Mouse (Mus musculus) midbrain, embryonic 11.5 days (tissue): ENCODE measurements around the gene Ercc4. TPM values are rescaled to one million over a fixed set of nuclear protein-coding genes. Genes with fewer than 3 reads are reported as not detected.

Source experiments
- ATAC-seq: fragments of 200-750 bp; cut with Nextera tagmentation; 2 replicates; pipeline ENCODE4 v1.8.0; 2017; ENCODE audit warnings: moderate TSS enrichment, moderate library complexity; ENCODE audit not compliant: low FRiP score
- DNase-seq: peaks from one replicate; pipeline ENCODE4 v3.0.0; 2015; ENCODE audit warnings: low spot score; ENCODE audit errors: missing footprints
- H3K27ac ChIP-seq: fragments of 300-500 bp; sonication (generic); 2 replicates; pipeline ENCODE4 v1.5.1; 2014; ENCODE audit warnings: low read depth, low read length
- H3K27me3 ChIP-seq: fragments of 300-500 bp; sonication (generic); 2 replicates; pipeline ENCODE4 v1.6.1; 2014; ENCODE audit warnings: mild to moderate bottlenecking, low read length, moderate library complexity, mixed read lengths; ENCODE audit not compliant: control insufficient read depth, insufficient read depth
- H3K36me3 ChIP-seq: fragments of 300-500 bp; sonication (generic); 2 replicates; pipeline ENCODE4 v1.6.1; 2014; ENCODE audit warnings: mild to moderate bottlenecking, low read length, moderate library complexity, mixed read lengths; ENCODE audit not compliant: control insufficient read depth, insufficient read depth
- H3K4me1 ChIP-seq: fragments of 300-500 bp; sonication (generic); 2 replicates; pipeline ENCODE4 v1.6.1; 2014; ENCODE audit warnings: low read length; ENCODE audit not compliant: control insufficient read depth, insufficient read depth
- H3K4me2 ChIP-seq: fragments of 300-500 bp; sonication (generic); 2 replicates; pipeline ENCODE4 v1.6.1; 2014; ENCODE audit warnings: mild to moderate bottlenecking, moderate library complexity
- H3K4me3 ChIP-seq: fragments of 300-500 bp; sonication (generic); 2 replicates; pipeline ENCODE4 v1.5.1; 2014; ENCODE audit warnings: low read depth, low read length
- H3K9ac ChIP-seq: fragments of 300-500 bp; sonication (generic); 2 replicates; pipeline ENCODE4 v1.6.1; 2014; ENCODE audit warnings: low read length
- H3K9me3 ChIP-seq: fragments of 300-500 bp; sonication (generic); 2 replicates; pipeline ENCODE4 v1.6.1; 2016; ENCODE audit warnings: low read length; ENCODE audit not compliant: control insufficient read depth
- WGBS: fragments of 180-500 bp; shearing (Covaris S2); extraction: QIAGEN DNeasy Blood & Tissue Kit; methylation state at CpG from one replicate; pipeline ENCODE4 v1.1.7; 2014; 5-methylcytosine and 5-hydroxymethylcytosine counted together
- polyA plus RNA-seq: library from polyadenylated mRNA; unstranded; fragments of >200 nt; fragmentation: Nextera tagmentation; extraction: Ambion mirVana; gene quantifications from 2 replicates; pipeline ENCODE4 v1.2.1, GENCODE M21; 2014

Ercc4 gene
- polyA plus RNA-seq, 1 experiment from 2014 or later: 13.7 TPM

DNA sequence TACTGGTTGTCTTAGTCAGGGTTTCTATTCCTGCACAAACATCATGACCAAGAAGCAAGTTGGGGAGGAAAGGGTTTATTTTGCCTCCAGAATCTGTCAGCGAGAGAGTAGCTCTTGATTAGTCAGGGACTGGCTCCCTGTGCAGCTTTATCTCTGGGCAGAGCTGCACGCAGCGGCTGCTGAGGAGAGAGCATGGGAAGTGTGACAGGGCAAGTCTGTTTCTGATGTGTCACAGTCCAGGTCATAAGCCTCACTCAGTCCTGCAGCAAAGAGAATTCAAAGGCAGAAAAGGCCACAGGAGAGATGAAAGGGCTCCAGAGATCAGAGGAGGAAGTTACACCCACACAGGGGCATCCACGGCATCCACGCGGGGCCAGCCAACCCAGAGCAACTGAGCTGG is 47.8 kb downstream of the Ercc4 start:
- Histone ChIP-seq H3K4me1 (no peaks in the 10 kb centered on the region), H3K4me3 (no peak overlapping the region), H3K9ac (no peak overlapping the region), H3K27me3 (no peaks in the 10 kb centered on the region), H3K27ac (no peak overlapping the region), H3K4me2 (no peak overlapping the region), H3K36me3 (no peaks in the 10 kb centered on the region), H3K9me3 (no peaks in the 10 kb centered on the region)
- DNase-seq (no peak), ATAC-seq (no peak)
- 64% methylated on average over 6 of the region's 6 CpGs for WGBS

DNA sequence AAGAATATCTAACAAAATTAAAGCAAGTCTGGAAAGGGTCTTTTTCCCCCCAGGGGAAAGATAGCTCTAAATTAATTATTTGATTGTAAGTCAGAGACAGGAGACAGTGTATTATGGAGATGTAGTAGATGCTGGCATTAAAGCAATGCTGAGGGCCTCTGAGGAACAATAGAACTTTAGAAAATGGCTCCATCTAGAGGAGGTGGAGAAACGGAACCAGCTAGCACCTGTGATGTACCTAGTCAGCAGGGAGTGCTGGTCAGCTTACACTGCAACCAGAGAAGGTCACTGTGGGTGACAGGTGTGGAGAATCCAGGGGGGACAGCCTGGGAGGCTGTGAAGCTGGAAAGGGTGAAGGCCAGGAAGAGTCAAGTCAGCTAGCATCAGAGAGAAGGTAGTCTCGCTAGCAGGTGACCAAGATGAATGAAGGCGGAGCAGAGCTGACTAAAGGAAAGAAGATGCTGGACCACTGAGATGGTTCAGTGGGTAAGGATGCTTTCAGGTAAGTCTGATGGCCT is 48.7 kb downstream of the Ercc4 start:
- H3K9me3 ChIP-seq: no peaks in the 10 kb centered on the region
- no peaks in the 10 kb centered on the region for H3K27me3 ChIP-seq
- no peak overlapping the region for H3K9ac ChIP-seq
- no peaks in the 10 kb centered on the region for H3K36me3 ChIP-seq
- no peaks in the 10 kb centered on the region for H3K4me1 ChIP-seq
- ATAC-seq (no peak), DNase-seq (no peak)
- WGBS: 60% methylated on average over 3 of the region's 3 CpGs
- H3K27ac ChIP-seq: no peak overlapping the region
- no peak overlapping the region for H3K4me3 ChIP-seq
- no peak overlapping the region for H3K4me2 ChIP-seq

DNA sequence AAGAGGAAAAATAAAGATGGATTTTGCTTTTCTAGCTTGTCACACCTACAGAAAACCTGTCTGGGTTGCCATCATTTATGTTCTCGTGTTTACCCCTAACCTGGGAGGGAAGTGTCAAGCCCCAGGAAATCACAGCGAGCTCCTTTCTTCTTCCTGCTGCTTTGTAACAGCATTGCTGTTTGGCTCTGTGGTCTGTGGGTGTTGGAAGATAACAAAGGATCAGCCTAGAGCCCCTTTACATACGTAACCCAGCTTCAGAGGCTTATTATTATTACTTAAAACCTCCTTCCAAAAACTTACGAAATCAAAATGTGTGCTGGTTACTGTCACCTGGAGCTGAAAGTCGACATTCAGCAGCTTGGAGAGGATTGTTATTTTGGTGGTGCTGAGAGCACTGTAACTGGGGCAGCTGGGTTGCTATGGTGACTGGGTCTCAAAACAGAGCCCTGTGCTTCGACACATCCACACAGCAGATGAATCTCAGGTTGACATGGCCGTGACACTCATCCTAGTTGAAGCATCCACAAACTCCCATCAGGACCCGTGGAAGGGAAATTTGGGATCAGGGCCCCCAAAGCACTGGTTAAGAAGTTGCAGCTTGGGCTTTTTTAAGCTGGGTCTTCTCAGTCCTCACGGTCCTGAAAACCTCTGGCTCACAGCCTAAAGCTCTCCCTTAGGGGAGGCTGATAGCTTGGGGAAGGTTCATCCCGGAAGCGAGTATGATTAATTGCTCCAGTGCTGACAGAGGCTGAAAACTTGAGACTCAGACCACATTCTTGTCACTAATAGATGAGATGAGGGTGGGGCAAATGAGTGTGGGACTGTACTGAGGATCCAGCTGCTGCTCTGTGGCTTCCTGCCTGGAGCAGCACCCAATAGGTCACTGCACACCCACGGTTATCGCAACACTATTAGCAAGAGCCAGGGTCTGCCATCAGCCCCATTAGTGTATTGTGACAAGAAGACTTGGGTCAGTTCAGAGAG is 49.7 kb downstream of the Ercc4 start:
- H3K27me3 ChIP-seq: no peaks in the 10 kb centered on the region
- no peaks in the 10 kb centered on the region for H3K4me1 ChIP-seq
- H3K9ac ChIP-seq: no peak overlapping the region
- no peak overlapping the region for H3K4me2 ChIP-seq
- peak; percentile 86 for DNase-seq
- 65% methylated on average over 13 of the region's 13 CpGs for WGBS
- no peaks in the 10 kb centered on the region for H3K36me3 ChIP-seq
- ATAC-seq: peak; percentile 47; the same call in 1 of the 2 replicates
- H3K9me3 ChIP-seq: no peaks in the 10 kb centered on the region
- H3K27ac ChIP-seq: no peak overlapping the region
- no peak overlapping the region for H3K4me3 ChIP-seq

DNA sequence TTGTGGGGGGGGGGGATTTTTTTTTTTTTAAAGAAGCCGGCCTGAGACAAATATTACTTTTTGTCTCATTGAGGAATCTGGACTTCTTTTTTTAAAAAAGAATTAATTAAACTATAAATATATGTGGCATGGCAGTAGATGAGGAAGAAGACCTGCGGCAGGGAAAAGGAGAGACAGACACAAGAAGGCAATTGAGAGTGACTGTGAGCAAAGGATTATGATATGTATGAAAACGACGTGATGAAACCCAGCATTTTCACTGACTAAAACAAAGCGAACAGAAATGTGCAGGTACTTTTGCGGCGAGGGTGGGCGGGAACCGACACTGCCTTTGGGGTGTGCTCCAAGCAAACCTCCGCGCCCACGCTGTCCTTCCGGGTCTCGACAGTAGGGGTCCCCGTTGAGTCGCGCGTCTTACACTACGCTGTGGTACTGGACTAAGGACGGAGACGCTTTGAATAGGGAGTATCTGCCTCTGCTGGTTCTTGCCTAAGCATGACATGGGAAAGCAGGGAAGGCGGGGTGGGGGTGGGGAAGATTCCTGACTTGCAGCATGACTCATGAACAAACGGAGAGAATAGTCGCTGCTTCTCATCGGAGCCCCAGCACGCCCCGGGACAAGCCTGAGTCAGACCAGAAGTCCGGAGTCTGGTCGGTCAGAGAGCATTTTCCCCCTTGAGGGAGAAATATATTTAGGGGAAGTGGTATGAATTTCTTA is 50.6 kb downstream of the Ercc4 start:
- H3K9me3 ChIP-seq: no peaks in the 10 kb centered on the region
- peak; percentile 99 for ATAC-seq
- H3K27ac ChIP-seq: no peak overlapping the region
- H3K36me3 ChIP-seq: no peaks in the 10 kb centered on the region
- no peak overlapping the region for H3K4me3 ChIP-seq
- no peaks in the 10 kb centered on the region for H3K4me1 ChIP-seq
- DNase-seq: peak; percentile 100
- peak overlapping the region; percentile 45 for H3K4me2 ChIP-seq
- no peaks in the 10 kb centered on the region for H3K27me3 ChIP-seq
- 8% methylated on average over 29 of the region's 29 CpGs for WGBS
- H3K9ac ChIP-seq: peak overlapping the region; percentile 48; the same call in 1 of the 2 replicates

DNA sequence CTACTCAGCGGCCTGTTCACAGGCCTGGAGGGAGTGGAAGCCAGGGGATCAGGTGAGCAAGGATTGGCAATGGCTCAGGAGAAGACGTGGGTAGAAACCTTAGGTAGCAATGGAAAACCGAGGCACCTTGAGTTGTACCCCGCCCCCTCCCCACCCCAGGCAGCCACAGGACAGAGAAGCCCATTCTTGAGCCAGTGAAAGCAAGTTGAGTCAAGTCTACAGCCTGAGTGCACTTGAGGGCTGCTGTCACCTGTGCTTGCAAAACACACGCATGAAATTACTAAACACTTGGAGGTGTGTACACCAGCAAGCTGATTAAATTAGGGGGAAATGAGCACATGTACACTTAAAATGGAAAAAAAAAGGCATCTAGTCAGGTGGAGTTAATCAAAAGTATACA is 52.0 kb downstream of the Ercc4 start:
- Histone ChIP-seq H3K9me3 (no peaks in the 10 kb centered on the region), H3K9ac (no peak overlapping the region), H3K4me3 (no peak overlapping the region), H3K36me3 (no peaks in the 10 kb centered on the region), H3K4me1 (no peaks in the 10 kb centered on the region), H3K27me3 (no peaks in the 10 kb centered on the region), H3K4me2 (no peak overlapping the region), H3K27ac (no peak overlapping the region)
- ATAC-seq: no peak
- WGBS: 79% methylated on average over 5 of the region's 5 CpGs
- DNase-seq: no peak

DNA sequence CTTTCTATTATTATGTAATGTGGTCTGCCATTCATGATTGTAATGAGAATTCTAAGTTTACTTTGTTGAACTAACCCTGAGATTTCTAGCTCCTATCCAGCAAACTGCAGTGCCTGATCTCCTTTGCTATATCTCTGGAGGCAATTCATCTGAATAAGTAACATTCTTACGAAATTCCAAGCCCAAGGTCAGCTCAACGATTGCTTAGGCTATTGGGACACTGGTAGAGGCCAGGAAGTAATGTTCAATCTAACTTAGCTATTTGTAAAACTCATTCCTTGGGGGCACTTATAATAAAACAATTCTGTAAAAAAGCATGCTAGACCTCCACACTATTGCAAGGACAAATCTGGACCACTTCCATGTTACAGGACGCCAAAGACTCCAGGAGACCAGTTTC is 58.2 kb downstream of the Ercc4 start:
- no peaks in the 10 kb centered on the region; the same call in 1 of the 2 replicates for H3K9me3 ChIP-seq

DNA sequence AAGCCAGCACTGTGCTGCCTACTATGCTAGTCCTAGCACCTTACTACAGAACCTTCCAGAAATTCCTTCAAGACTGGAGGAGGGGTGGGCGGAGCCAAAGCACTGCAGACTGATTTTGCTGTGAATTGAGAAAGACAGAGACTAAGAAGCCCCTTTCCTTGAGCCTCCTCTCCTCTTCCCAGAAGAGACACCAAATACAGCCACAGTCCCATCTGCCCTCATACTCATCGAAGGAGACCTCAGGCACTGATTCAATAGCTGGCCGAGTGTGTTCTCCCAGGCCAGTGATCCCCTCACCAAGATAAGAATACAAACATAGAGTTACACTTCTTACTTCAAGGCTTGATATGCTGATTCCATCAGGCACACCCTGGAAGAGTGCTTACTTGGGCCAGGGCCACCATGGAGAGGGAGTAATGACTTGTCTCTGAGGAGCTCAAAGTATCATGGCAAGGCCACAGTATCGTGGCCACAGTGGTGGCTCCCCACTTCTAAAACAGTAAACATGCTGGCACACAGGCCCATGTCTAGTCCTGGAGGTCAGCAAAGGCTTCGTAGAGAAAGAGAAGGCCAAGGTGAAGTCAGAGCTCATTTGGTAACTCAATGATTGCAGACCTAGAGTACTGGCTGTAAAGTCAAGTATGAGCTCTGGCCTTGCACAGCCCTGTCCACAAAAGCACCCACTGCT is 63.7 kb downstream of the Ercc4 start:
- ATAC-seq: no peak
- WGBS: 90% methylated on average over 5 of the region's 5 CpGs
- H3K36me3 ChIP-seq: no peaks in the 10 kb centered on the region
- no peak overlapping the region for H3K4me3 ChIP-seq
- H3K9me3 ChIP-seq: no peaks in the 10 kb centered on the region
- H3K4me1 ChIP-seq: no peaks in the 10 kb centered on the region
- no peak overlapping the region for H3K4me2 ChIP-seq
- H3K27ac ChIP-seq: no peak overlapping the region
- no peaks in the 10 kb centered on the region for H3K27me3 ChIP-seq
- no peak for DNase-seq
- H3K9ac ChIP-seq: no peak overlapping the region

More for the DNA sequence above, 58.2 kb downstream of the Ercc4 start:
- Histone ChIP-seq H3K27me3 (no peaks in the 10 kb centered on the region), H3K4me2 (no peak overlapping the region), H3K4me1 (no peaks in the 10 kb centered on the region), H3K4me3 (no peak overlapping the region), H3K36me3 (no peaks in the 10 kb centered on the region), H3K27ac (no peak overlapping the region), H3K9ac (no peak overlapping the region)
- WGBS: 79% methylated on average over 3 of the region's 3 CpGs
- ATAC-seq (no peak), DNase-seq (no peak)

DNA sequence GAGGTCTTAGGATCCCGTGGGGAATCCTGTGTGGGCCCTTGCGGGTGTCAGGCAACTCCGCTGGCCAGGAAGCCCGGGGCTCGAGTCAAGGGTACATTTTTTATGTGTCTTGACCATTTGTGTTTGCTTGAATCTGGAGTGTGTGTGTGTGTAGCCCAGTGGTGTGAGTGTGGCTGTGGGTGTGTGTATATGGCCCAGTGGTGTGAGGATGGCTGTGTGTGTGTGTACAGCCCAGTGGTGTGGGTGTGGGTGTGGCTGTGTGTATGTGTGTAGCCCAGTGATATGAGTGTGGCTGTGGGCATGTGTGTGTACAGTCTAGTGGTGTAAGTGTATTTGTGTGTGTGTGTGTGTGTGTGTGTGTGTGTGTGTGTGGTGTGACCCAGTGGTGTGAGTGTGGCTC is 73.0 kb downstream of the Ercc4 start:
- Histone ChIP-seq H3K36me3 (no peaks in the 10 kb centered on the region), H3K4me1 (no peaks in the 10 kb centered on the region), H3K9ac (no peak overlapping the region), H3K27me3 (no peaks in the 10 kb centered on the region), H3K4me2 (no peak overlapping the region), H3K27ac (no peak overlapping the region), H3K4me3 (no peak overlapping the region), H3K9me3 (no peaks in the 10 kb centered on the region; the same call in 1 of the 2 replicates)
- no peak for DNase-seq
- ATAC-seq: no peak
- WGBS: 93% methylated on average over 5 of the region's 5 CpGs
